Mouse (Mus musculus): ENCODE data around the gene Cpa4.

GRCm38 (mm10) chr6:30619606-30620005, 51.4 kb downstream of the Cpa4 start:
- TF ChIP-seq CTCF (IDR thresholded peaks at IDR 0.05; ENCODE audit: low read depth, low read length) (no peak), POLR2A (IDR thresholded peaks at IDR 0.05; ENCODE audit: borderline replicate concordance, low read depth, low read length) (no peak)

All from bone marrow macrophage, adult 2 months (primary cell).